In genomic region chr2:121206541-121206940, GRCm38 (mm10) we compare ENCODE assay signal across 24 mouse cellular contexts. TPM values are rescaled to one million over a fixed set of nuclear protein-coding genes. Genes with fewer than 3 reads are reported as not detected.
DNase-seq lines count a peak whose midpoint lies in the region; ATAC-seq and TF ChIP-seq lines count a peak whose summit lies in the region.
"Had no signal": no experiment of that assay in that cellular context is flagged by ENCODE, and none has a peak within 500 bp of the region (broad histone marks: within the 10 kb centered on the region; RNA-seq: fewer than 3 reads in every experiment).

No protein-coding gene starts in this region.

- TF ChIP-seq EP300 in liver, postnatal 0 days (IDR thresholded peaks at IDR 0.05; ENCODE audit: low read depth): no peak

- no peak overlapping the region for H3K27ac ChIP-seq in liver, embryonic 16.5 days (ENCODE audit: low read length)
- no peak overlapping the region for H3K27ac ChIP-seq in liver, postnatal 0 days (ENCODE audit: low read depth)
- H3K27ac ChIP-seq in midbrain, embryonic 11.5 days (ENCODE audit: low read depth, low read length): no peak overlapping the region
- no peak overlapping the region for H3K27ac ChIP-seq in kidney, embryonic 15.5 days
- H3K27ac ChIP-seq: embryonic facial prominence, embryonic 10.5 days; embryonic facial prominence, embryonic 13.5 days; heart, adult 2 months; hindbrain, embryonic 12.5 days; hindbrain, embryonic 15.5 days had no signal

- no peaks in the 10 kb centered on the region for H3K27me3 ChIP-seq in liver, embryonic 16.5 days (ENCODE audit: control insufficient read depth, insufficient read depth, low read depth, low read length)
- no peaks in the 10 kb centered on the region for H3K27me3 ChIP-seq in liver, postnatal 0 days (ENCODE audit: insufficient read depth, low read length)
- H3K27me3 ChIP-seq in midbrain, embryonic 11.5 days (ENCODE audit: control insufficient read depth, insufficient read depth, low read length): no peaks in the 10 kb centered on the region
- no peaks in the 10 kb centered on the region for H3K27me3 ChIP-seq in kidney, embryonic 15.5 days
- H3K27me3 ChIP-seq: embryonic facial prominence, embryonic 13.5 days; hindbrain, embryonic 12.5 days; hindbrain, embryonic 15.5 days had no signal

- no peaks in the 10 kb centered on the region; the same call in 1 of the 2 replicates for H3K4me1 ChIP-seq in liver, embryonic 16.5 days (ENCODE audit: control insufficient read depth, low read depth, low read length)
- no peaks in the 10 kb centered on the region for H3K4me1 ChIP-seq in liver, postnatal 0 days (ENCODE audit: insufficient read depth)
- no peaks in the 10 kb centered on the region for H3K4me1 ChIP-seq in midbrain, embryonic 11.5 days (ENCODE audit: control insufficient read depth, insufficient read depth, low read length)
- H3K4me1 ChIP-seq in kidney, embryonic 15.5 days: no peaks in the 10 kb centered on the region
- H3K4me1 ChIP-seq: embryonic facial prominence, embryonic 10.5 days; embryonic facial prominence, embryonic 13.5 days; hindbrain, embryonic 12.5 days; hindbrain, embryonic 15.5 days had no signal

- H3K9ac ChIP-seq in liver, embryonic 16.5 days (ENCODE audit: low read depth, low read length): no peak overlapping the region
- no peak overlapping the region for H3K9ac ChIP-seq in liver, postnatal 0 days (replicated peaks)
- H3K9ac ChIP-seq in midbrain, embryonic 11.5 days (ENCODE audit: low read length): no peak overlapping the region
- no peak overlapping the region for H3K9ac ChIP-seq in kidney, embryonic 15.5 days
- H3K9ac ChIP-seq: embryonic facial prominence, embryonic 13.5 days; forebrain, postnatal 0 days; hindbrain, embryonic 12.5 days; hindbrain, embryonic 15.5 days had no signal

- H3K36me3 ChIP-seq in liver, embryonic 16.5 days (ENCODE audit: control insufficient read depth, insufficient read depth): peaks cover 22% of the 10 kb centered on the region
- H3K36me3 ChIP-seq in liver, postnatal 0 days (replicated peaks; ENCODE audit: insufficient read depth, low read length): peaks cover 64% of the 10 kb centered on the region
- H3K36me3 ChIP-seq in midbrain, embryonic 11.5 days (ENCODE audit: control insufficient read depth, insufficient read depth, low read length): peaks cover 30% of the 10 kb centered on the region
- peaks cover 97% of the 10 kb centered on the region for H3K36me3 ChIP-seq in kidney, embryonic 15.5 days

- no peak overlapping the region for H3K4me2 ChIP-seq in liver, embryonic 16.5 days (ENCODE audit: low read depth, low read length)
- no peak overlapping the region for H3K4me2 ChIP-seq in liver, postnatal 0 days (ENCODE audit: low read depth, low read length)
- H3K4me2 ChIP-seq in midbrain, embryonic 11.5 days: no peak overlapping the region
- H3K4me2 ChIP-seq in kidney, embryonic 15.5 days: no peak overlapping the region
- H3K4me2 ChIP-seq: embryonic facial prominence, embryonic 13.5 days; heart, embryonic 11.5 days; hindbrain, embryonic 12.5 days; hindbrain, embryonic 15.5 days had no signal

- WGBS in liver, embryonic 16.5 days (ENCODE audit: insufficient replicate concordance): 46% methylated on average over 3 of the region's 3 CpGs
- WGBS in liver, postnatal 0 days (ENCODE audit: insufficient replicate concordance): 71% methylated on average over 3 of the region's 3 CpGs
- 96% methylated on average over 3 of the region's 3 CpGs for WGBS in midbrain, embryonic 11.5 days
- WGBS in kidney, embryonic 15.5 days: 96% methylated on average over 3 of the region's 3 CpGs

- no peak for DNase-seq in liver, postnatal 0 days
- peak; percentile 25 for DNase-seq in c-Kit-positive CD71-positive TER-119-positive erythroid progenitor cells, embryonic 14.5 days (ENCODE audit: low spot score)
- DNase-seq in midbrain, embryonic 11.5 days (ENCODE audit: low spot score, missing footprints): no peak
- DNase-seq: adrenal gland, postnatal 10 days; adrenal gland, postnatal 36 days; cerebellum, adult 11-12 months; cerebellum, adult 8-10 months; cerebellum, postnatal 10 days; cerebellum, postnatal 36 days; embryo, embryonic 11 days; forebrain, postnatal 0 days; gastrocnemius, postnatal 25 days; heart, adult 2 months had no signal

- 0 out of 2 replicates have a peak, but pooled peaks have one; percentile 35 for ATAC-seq in liver, embryonic 16.5 days (ENCODE audit: low read depth)
- ATAC-seq in liver, postnatal 0 days: no peak
- peak; percentile 83 for ATAC-seq in megakaryocyte progenitor cell, adult 5-6 weeks (replicated peaks; ENCODE audit: poor library complexity)
- no peak for ATAC-seq in midbrain, embryonic 11.5 days (ENCODE audit: low FRiP score)
- no peak for ATAC-seq in kidney, embryonic 15.5 days (replicated peaks; ENCODE audit: low FRiP score)
- ATAC-seq: activated CD4-positive, CD25-positive, alpha-beta regulatory T cell, adult 4 months; CD4-positive, CD25-positive, alpha-beta regulatory T cell, adult 4 months; forebrain, embryonic 14.5 days; forebrain, postnatal 0 days had no signal

- H3K4me3 ChIP-seq in liver, embryonic 16.5 days (ENCODE audit: low read depth, low read length): no peak overlapping the region
- H3K4me3 ChIP-seq in liver, postnatal 0 days (ENCODE audit: low read depth, low read length): no peak overlapping the region
- no peak overlapping the region for H3K4me3 ChIP-seq in midbrain, embryonic 11.5 days (ENCODE audit: low read depth, low read length)
- H3K4me3 ChIP-seq in kidney, embryonic 15.5 days (replicated peaks): no peak overlapping the region
- H3K4me3 ChIP-seq: embryonic facial prominence, embryonic 10.5 days; embryonic facial prominence, embryonic 13.5 days; heart, adult 2 months; hindbrain, embryonic 12.5 days; hindbrain, embryonic 15.5 days had no signal

- no peak for TF ChIP-seq CTCF in liver, postnatal 0 days (IDR thresholded peaks at IDR 0.05; ENCODE audit: low read depth)

- no peaks in the 10 kb centered on the region for H3K9me3 ChIP-seq in liver, embryonic 16.5 days (replicated peaks; ENCODE audit: control insufficient read depth, low read length)
- no peaks in the 10 kb centered on the region for H3K9me3 ChIP-seq in liver, postnatal 0 days (ENCODE audit: low read length)
- H3K9me3 ChIP-seq in midbrain, embryonic 11.5 days (ENCODE audit: control insufficient read depth, low read length): no peaks in the 10 kb centered on the region
- no peaks in the 10 kb centered on the region for H3K9me3 ChIP-seq in kidney, embryonic 15.5 days (replicated peaks)
- H3K9me3 ChIP-seq: embryonic facial prominence, embryonic 10.5 days; embryonic facial prominence, embryonic 13.5 days; hindbrain, embryonic 12.5 days; hindbrain, embryonic 15.5 days had no signal

RNA-seq across cellular contexts. Expression of gene Zscan29, which starts 35.6 kb away (rescaled TPM):
- 3.9 and 4.4 TPM in 2 replicates for polyA plus RNA-seq in liver, embryonic 16.5 days (2015; fragmentation: Nextera tagmentation; extraction: Ambion mirVana)
- 3.9 and 4.4 TPM in 2 replicates for polyA plus RNA-seq in liver, postnatal 0 days (2015; fragmentation: Nextera tagmentation; extraction: Ambion mirVana)
- total RNA-seq in megakaryocyte progenitor cell, adult 5-6 weeks (2015): 18.8 and 21.2 TPM in 2 replicates
- total RNA-seq in megakaryocyte progenitor cell, adult 5-6 weeks (2017): 18.7 and 25.4 TPM in 2 replicates
- 13.8 and 16.3 TPM in 2 replicates for polyA plus RNA-seq in midbrain, embryonic 11.5 days (2014; fragmentation: Nextera tagmentation; extraction: Ambion mirVana)
- 12.6 and 13.8 TPM in 2 replicates for polyA plus RNA-seq in kidney, embryonic 15.5 days (2015; fragmentation: Nextera tagmentation; extraction: Ambion mirVana)

RNA-seq across cellular contexts. Expression of gene Tubgcp4, which starts 36.1 kb away (rescaled TPM):
- polyA plus RNA-seq in liver, embryonic 16.5 days (2015; fragmentation: Nextera tagmentation; extraction: Ambion mirVana): 19.0 and 20.5 TPM in 2 replicates
- polyA plus RNA-seq in liver, postnatal 0 days (2015; fragmentation: Nextera tagmentation; extraction: Ambion mirVana): 8.1 and 9.7 TPM in 2 replicates
- 36.4 and 38.9 TPM in 2 replicates for total RNA-seq in megakaryocyte progenitor cell, adult 5-6 weeks (2015)
- 28.8 and 39.3 TPM in 2 replicates for total RNA-seq in megakaryocyte progenitor cell, adult 5-6 weeks (2017)
- polyA plus RNA-seq in midbrain, embryonic 11.5 days (2014; fragmentation: Nextera tagmentation; extraction: Ambion mirVana): 67.8 and 69.3 TPM in 2 replicates
- 57.2 and 57.6 TPM in 2 replicates for polyA plus RNA-seq in kidney, embryonic 15.5 days (2015; fragmentation: Nextera tagmentation; extraction: Ambion mirVana)

Comparison
In these comparisons a context has a peak if more than half of its experiments do, and no peak if none do; other contexts are left out.
1. ATAC-seq: peak in liver, embryonic 16.5 days (single experiment) and megakaryocyte progenitor cell, adult 5-6 weeks (single experiment); none in liver, postnatal 0 days (single experiment), midbrain, embryonic 11.5 days (single experiment) and kidney, embryonic 15.5 days (single experiment).